Mouse (Mus musculus): ENCODE measurements around the gene Col16a1.

DNA sequence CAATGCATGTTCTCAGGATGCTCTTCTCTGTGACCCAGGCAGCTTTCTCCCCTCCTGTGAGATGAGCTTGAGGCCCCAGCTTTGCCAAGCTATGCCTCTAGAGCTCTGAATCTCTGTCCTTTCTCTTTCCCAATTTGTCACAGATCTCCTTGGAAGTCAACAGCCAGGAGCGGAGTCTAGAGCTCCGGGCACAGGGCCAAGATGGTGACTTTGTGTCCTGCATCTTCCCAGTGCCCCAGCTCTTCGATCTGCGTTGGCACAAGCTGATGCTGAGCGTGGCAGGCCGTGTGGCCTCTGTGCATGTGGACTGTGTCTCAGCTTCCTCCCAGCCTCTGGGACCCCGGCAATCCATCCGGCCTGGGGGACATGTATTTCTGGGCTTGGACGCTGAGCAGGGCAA is 5.5 kb downstream of the Col16a1 start:
- TF ChIP-seq CTCF (IDR thresholded peaks at IDR 0.05 in 2 of 3, conservative IDR thresholded peaks at IDR 0.05 in 1 of 3; ENCODE audit: control insufficient read depth in 1 of 3, insufficient read depth in 1 of 3, low read depth in 2 of 3, low read length in 3 of 3, poor library complexity in 1 of 3, severe bottlenecking in 1 of 3) (no peak), POLR2A (IDR thresholded peaks at IDR 0.05; ENCODE audit: control insufficient read depth in 1 of 2, insufficient read depth in 1 of 2, low read depth in 1 of 2, low read length in 2 of 2, poor library complexity in 1 of 2) (no peak), BHLHE40 (IDR thresholded peaks at IDR 0.05; ENCODE audit: borderline replicate concordance, low read depth, low read length) (no peak)
